24 mouse cellular contexts compared by ENCODE assay signal in genomic region chr16:91224068-91224402, GRCm38 (mm10). TPM values are rescaled to one million over a fixed set of nuclear protein-coding genes. Genes with fewer than 3 reads are reported as not detected.
DNase-seq lines count a peak whose midpoint lies in the region; ATAC-seq lines count a peak whose summit lies in the region.
"Had no signal": no experiment of that assay in that cellular context is flagged by ENCODE, and none has a peak within 500 bp of the region (broad histone marks: within the 10 kb centered on the region; RNA-seq: fewer than 3 reads in every experiment).

No protein-coding gene starts in this region.

- peak overlapping the region; percentile 60; the same call in 1 of the 2 replicates for H3K4me2 ChIP-seq in forebrain, embryonic 11.5 days (ENCODE audit: low read depth, low read length, severe bottlenecking)
- H3K4me2 ChIP-seq in forebrain, embryonic 16.5 days (ENCODE audit: low read length) = no peak overlapping the region
- no peak overlapping the region for H3K4me2 ChIP-seq in limb, embryonic 11.5 days (ENCODE audit: low read depth, severe bottlenecking)
- H3K4me2 ChIP-seq in forebrain, embryonic 13.5 days = peak overlapping the region; percentile 66
- peak overlapping the region; percentile 26; the same call in 1 of the 2 replicates for H3K4me2 ChIP-seq in midbrain, embryonic 15.5 days
- H3K4me2 ChIP-seq: liver, embryonic 11.5 days; stomach, embryonic 15.5 days had no signal

- DNase-seq in forebrain, embryonic 11.5 days (ENCODE audit: low spot score) = no peak
- DNase-seq in limb, embryonic 11.5 days (ENCODE audit: low spot score) = peak; percentile 31
- DNase-seq in limb, embryonic 10.5 days (ENCODE audit: low spot score) = no peak
- DNase-seq in urinary bladder, adult 2 months (ENCODE audit: low spot score) = no peak
- no peak for DNase-seq in left cerebral cortex, adult 9 months (ENCODE audit: low spot score in 2 of 2)
- DNase-seq: adrenal gland, adult 8-10 months; cerebellum, adult 8-10 months; gastrocnemius, postnatal 10 days; kidney, adult 2 months had no signal

- H3K4me3 ChIP-seq in forebrain, embryonic 11.5 days (ENCODE audit: low read depth, low read length) = peak overlapping the region; percentile 50; the same call in 1 of the 2 replicates
- no peak overlapping the region for H3K4me3 ChIP-seq in forebrain, embryonic 16.5 days (replicated peaks; ENCODE audit: low read length)
- no peak overlapping the region for H3K4me3 ChIP-seq in limb, embryonic 11.5 days (ENCODE audit: low read depth, low read length)
- H3K4me3 ChIP-seq in limb, embryonic 10.5 days = no peak overlapping the region
- peak overlapping the region; percentile 50; the same call in 1 of the 2 replicates for H3K4me3 ChIP-seq in forebrain, embryonic 13.5 days
- H3K4me3 ChIP-seq in midbrain, embryonic 15.5 days = no peak overlapping the region
- H3K4me3 ChIP-seq: intestine, embryonic 15.5 days had no signal

- peaks cover 95% of the 10 kb centered on the region for H3K27me3 ChIP-seq in forebrain, embryonic 11.5 days (ENCODE audit: control insufficient read depth, insufficient read depth, low read length)
- peaks cover 63% of the 10 kb centered on the region for H3K27me3 ChIP-seq in forebrain, embryonic 16.5 days (replicated peaks; ENCODE audit: control insufficient read depth, insufficient read depth, low read length)
- H3K27me3 ChIP-seq in limb, embryonic 11.5 days (ENCODE audit: control insufficient read depth, insufficient read depth, low read length) = peaks cover 99% of the 10 kb centered on the region
- H3K27me3 ChIP-seq in limb, embryonic 10.5 days (ENCODE audit: low read depth, poor library complexity, severe bottlenecking) = peaks cover 100% of the 10 kb centered on the region
- H3K27me3 ChIP-seq in forebrain, embryonic 13.5 days = peaks cover 99% of the 10 kb centered on the region
- peaks cover 84% of the 10 kb centered on the region for H3K27me3 ChIP-seq in midbrain, embryonic 15.5 days (replicated peaks)

- no peaks in the 10 kb centered on the region for H3K9me3 ChIP-seq in forebrain, embryonic 11.5 days (ENCODE audit: control insufficient read depth, low read length)
- no peaks in the 10 kb centered on the region for H3K9me3 ChIP-seq in forebrain, embryonic 16.5 days (ENCODE audit: control insufficient read depth, low read length)
- H3K9me3 ChIP-seq in limb, embryonic 11.5 days (ENCODE audit: control insufficient read depth, low read length) = no peaks in the 10 kb centered on the region
- H3K9me3 ChIP-seq in limb, embryonic 10.5 days (replicated peaks) = no peaks in the 10 kb centered on the region
- no peaks in the 10 kb centered on the region for H3K9me3 ChIP-seq in forebrain, embryonic 13.5 days (replicated peaks)
- H3K9me3 ChIP-seq in midbrain, embryonic 15.5 days = no peaks in the 10 kb centered on the region
- H3K9me3 ChIP-seq: embryonic facial prominence, embryonic 13.5 days; heart, embryonic 13.5 days; intestine, embryonic 15.5 days; limb, embryonic 13.5 days; lung, embryonic 15.5 days; stomach, embryonic 15.5 days had no signal

- no peak overlapping the region for H3K9ac ChIP-seq in forebrain, embryonic 11.5 days (ENCODE audit: low read length)
- H3K9ac ChIP-seq in forebrain, embryonic 16.5 days (replicated peaks; ENCODE audit: low read depth, low read length) = no peak overlapping the region
- H3K9ac ChIP-seq in limb, embryonic 11.5 days (ENCODE audit: low read length) = no peak overlapping the region
- H3K9ac ChIP-seq in forebrain, embryonic 13.5 days = no peak overlapping the region
- H3K9ac ChIP-seq in midbrain, embryonic 15.5 days = no peak overlapping the region
- H3K9ac ChIP-seq: embryonic facial prominence, embryonic 13.5 days; heart, embryonic 13.5 days; intestine, embryonic 15.5 days; limb, embryonic 13.5 days; lung, embryonic 15.5 days; stomach, embryonic 15.5 days had no signal

- WGBS in forebrain, embryonic 11.5 days = 2% methylated on average over 10 of the region's 10 CpGs
- WGBS in forebrain, embryonic 16.5 days = 7% methylated on average over 10 of the region's 10 CpGs
- 9% methylated on average over 10 of the region's 10 CpGs for WGBS in limb, embryonic 11.5 days
- WGBS in limb, embryonic 10.5 days = 9% methylated on average over 10 of the region's 10 CpGs
- 5% methylated on average over 10 of the region's 10 CpGs for WGBS in forebrain, embryonic 13.5 days
- WGBS in midbrain, embryonic 15.5 days = 6% methylated on average over 10 of the region's 10 CpGs

- no peaks in the 10 kb centered on the region for H3K36me3 ChIP-seq in forebrain, embryonic 11.5 days (ENCODE audit: control insufficient read depth, insufficient read depth, low read length)
- no peaks in the 10 kb centered on the region for H3K36me3 ChIP-seq in forebrain, embryonic 16.5 days (ENCODE audit: control insufficient read depth, insufficient read depth)
- no peaks in the 10 kb centered on the region for H3K36me3 ChIP-seq in limb, embryonic 11.5 days (ENCODE audit: control insufficient read depth, insufficient read depth, low read length)
- no peaks in the 10 kb centered on the region for H3K36me3 ChIP-seq in limb, embryonic 10.5 days
- no peaks in the 10 kb centered on the region for H3K36me3 ChIP-seq in forebrain, embryonic 13.5 days (ENCODE audit: poor library complexity, severe bottlenecking)
- no peaks in the 10 kb centered on the region for H3K36me3 ChIP-seq in midbrain, embryonic 15.5 days (replicated peaks)
- H3K36me3 ChIP-seq: embryonic facial prominence, embryonic 13.5 days; G1E; heart, embryonic 13.5 days; intestine, embryonic 15.5 days; limb, embryonic 13.5 days; lung, embryonic 15.5 days; stomach, embryonic 15.5 days had no signal

- ATAC-seq in forebrain, embryonic 11.5 days (replicated peaks; ENCODE audit: low FRiP score) = no peak
- no peak for ATAC-seq in forebrain, embryonic 16.5 days
- ATAC-seq in limb, embryonic 11.5 days (ENCODE audit: insufficient number of reproducible peaks, low FRiP score, low TSS enrichment, low read depth) = no peak
- no peak for ATAC-seq in forebrain, embryonic 13.5 days
- no peak for ATAC-seq in midbrain, embryonic 15.5 days (replicated peaks)
- ATAC-seq: intestine, embryonic 15.5 days had no signal

- H3K27ac ChIP-seq in forebrain, embryonic 11.5 days (ENCODE audit: low read depth, low read length) = no peak overlapping the region
- H3K27ac ChIP-seq in forebrain, embryonic 16.5 days (ENCODE audit: low read length) = no peak overlapping the region
- no peak overlapping the region for H3K27ac ChIP-seq in limb, embryonic 11.5 days (replicated peaks; ENCODE audit: low read depth, low read length)
- no peak overlapping the region for H3K27ac ChIP-seq in limb, embryonic 10.5 days
- H3K27ac ChIP-seq in forebrain, embryonic 13.5 days = no peak overlapping the region
- H3K27ac ChIP-seq in midbrain, embryonic 15.5 days = no peak overlapping the region
- H3K27ac ChIP-seq: embryonic facial prominence, embryonic 13.5 days; heart, embryonic 13.5 days; intestine, embryonic 15.5 days; limb, embryonic 13.5 days; lung, embryonic 15.5 days; stomach, embryonic 15.5 days had no signal

- peaks cover 53% of the 10 kb centered on the region; the same call in 1 of the 2 replicates for H3K4me1 ChIP-seq in forebrain, embryonic 11.5 days (replicated peaks; ENCODE audit: control insufficient read depth, insufficient read depth, low read length)
- peaks cover 59% of the 10 kb centered on the region for H3K4me1 ChIP-seq in forebrain, embryonic 16.5 days (replicated peaks; ENCODE audit: control insufficient read depth, insufficient read depth, low read length)
- H3K4me1 ChIP-seq in limb, embryonic 11.5 days (ENCODE audit: control insufficient read depth, insufficient read depth, low read length) = peaks cover 5% of the 10 kb centered on the region; the same call in 1 of the 2 replicates
- H3K4me1 ChIP-seq in limb, embryonic 10.5 days = peaks cover 64% of the 10 kb centered on the region
- H3K4me1 ChIP-seq in forebrain, embryonic 13.5 days = peaks cover 94% of the 10 kb centered on the region
- peaks cover 55% of the 10 kb centered on the region for H3K4me1 ChIP-seq in midbrain, embryonic 15.5 days

RNA-seq across cellular contexts. Expression of gene Olig2, which starts 1.2 kb away (rescaled TPM):
- polyA plus RNA-seq in forebrain, embryonic 11.5 days (2014; fragmentation: Nextera tagmentation; extraction: Ambion mirVana) = 20.3 and 27.4 TPM in 2 replicates
- polyA plus RNA-seq in forebrain, embryonic 16.5 days (2015; fragmentation: Nextera tagmentation; extraction: Ambion mirVana) = 4.7 and 5.7 TPM in 2 replicates
- polyA plus RNA-seq in limb, embryonic 11.5 days (2014; fragmentation: Nextera tagmentation; extraction: Ambion mirVana) = not detected in 2 replicates
- 0.08 TPM in 1 of 2 replicates, not detected in the other for polyA plus RNA-seq in limb, embryonic 10.5 days (2016; fragmentation: Nextera tagmentation; extraction: Ambion mirVana)
- polyA plus RNA-seq in forebrain, embryonic 13.5 days (2015; fragmentation: Nextera tagmentation; extraction: Ambion mirVana) = 6.3 and 8.4 TPM in 2 replicates
- polyA plus RNA-seq in midbrain, embryonic 15.5 days (2015; fragmentation: Nextera tagmentation; extraction: Ambion mirVana) = 10.4 and 10.7 TPM in 2 replicates
- not detected in 2 replicates for polyA plus RNA-seq in urinary bladder, adult 2 months (2012; rRNA removed)
- polyA plus RNA-seq: G1E; gonadal fat pad, adult 2 months; heart, embryonic 13.5 days; intestine, embryonic 15.5 days; kidney, embryonic 16.5 days; limb, embryonic 13.5 days; liver, embryonic 11.5 days; liver, embryonic 16.5 days; lung, embryonic 15.5 days; small intestine, adult 2 months; stomach, embryonic 15.5 days had no signal

RNA-seq across cellular contexts. Expression of gene Olig1, which starts 45.5 kb away (rescaled TPM):
- polyA plus RNA-seq in forebrain, embryonic 11.5 days (2014; fragmentation: Nextera tagmentation; extraction: Ambion mirVana) = 9.0 and 12.3 TPM in 2 replicates
- 32.3 and 39.7 TPM in 2 replicates for polyA plus RNA-seq in forebrain, embryonic 16.5 days (2015; fragmentation: Nextera tagmentation; extraction: Ambion mirVana)
- polyA plus RNA-seq in limb, embryonic 11.5 days (2014; fragmentation: Nextera tagmentation; extraction: Ambion mirVana) = 0.13 TPM in 1 of 2 replicates, not detected in the other
- polyA plus RNA-seq in limb, embryonic 10.5 days (2016; fragmentation: Nextera tagmentation; extraction: Ambion mirVana) = not detected in 2 replicates
- 7.5 and 8.7 TPM in 2 replicates for polyA plus RNA-seq in forebrain, embryonic 13.5 days (2015; fragmentation: Nextera tagmentation; extraction: Ambion mirVana)
- polyA plus RNA-seq in midbrain, embryonic 15.5 days (2015; fragmentation: Nextera tagmentation; extraction: Ambion mirVana) = 79.2 and 81.5 TPM in 2 replicates
- 0.19 and 0.25 TPM in 2 replicates for polyA plus RNA-seq in urinary bladder, adult 2 months (2012; rRNA removed)
- polyA plus RNA-seq: G1E; heart, embryonic 13.5 days; liver, embryonic 11.5 days; small intestine, adult 2 months had no signal

Comparison
In these comparisons a context has a peak if more than half of its experiments do, and no peak if none do; other contexts are left out.
1. H3K4me2 ChIP-seq: peak in forebrain, embryonic 11.5 days (single experiment), forebrain, embryonic 13.5 days (single experiment) and midbrain, embryonic 15.5 days (single experiment); none in forebrain, embryonic 16.5 days (single experiment) and limb, embryonic 11.5 days (single experiment).
2. H3K4me3 ChIP-seq: peak in forebrain, embryonic 11.5 days (single experiment) and forebrain, embryonic 13.5 days (single experiment); none in forebrain, embryonic 16.5 days (single experiment), limb, embryonic 11.5 days (single experiment), limb, embryonic 10.5 days (single experiment) and midbrain, embryonic 15.5 days (single experiment).